Mouse (Mus musculus) right cerebral cortex, postnatal 4 days (tissue): ENCODE data around the gene Dnaaf1.

Experiments used
- DNase-seq: peaks from one replicate; pipeline ENCODE4 v3.0.0-alpha.2; 2022

Gene Dnaaf1

DNA sequence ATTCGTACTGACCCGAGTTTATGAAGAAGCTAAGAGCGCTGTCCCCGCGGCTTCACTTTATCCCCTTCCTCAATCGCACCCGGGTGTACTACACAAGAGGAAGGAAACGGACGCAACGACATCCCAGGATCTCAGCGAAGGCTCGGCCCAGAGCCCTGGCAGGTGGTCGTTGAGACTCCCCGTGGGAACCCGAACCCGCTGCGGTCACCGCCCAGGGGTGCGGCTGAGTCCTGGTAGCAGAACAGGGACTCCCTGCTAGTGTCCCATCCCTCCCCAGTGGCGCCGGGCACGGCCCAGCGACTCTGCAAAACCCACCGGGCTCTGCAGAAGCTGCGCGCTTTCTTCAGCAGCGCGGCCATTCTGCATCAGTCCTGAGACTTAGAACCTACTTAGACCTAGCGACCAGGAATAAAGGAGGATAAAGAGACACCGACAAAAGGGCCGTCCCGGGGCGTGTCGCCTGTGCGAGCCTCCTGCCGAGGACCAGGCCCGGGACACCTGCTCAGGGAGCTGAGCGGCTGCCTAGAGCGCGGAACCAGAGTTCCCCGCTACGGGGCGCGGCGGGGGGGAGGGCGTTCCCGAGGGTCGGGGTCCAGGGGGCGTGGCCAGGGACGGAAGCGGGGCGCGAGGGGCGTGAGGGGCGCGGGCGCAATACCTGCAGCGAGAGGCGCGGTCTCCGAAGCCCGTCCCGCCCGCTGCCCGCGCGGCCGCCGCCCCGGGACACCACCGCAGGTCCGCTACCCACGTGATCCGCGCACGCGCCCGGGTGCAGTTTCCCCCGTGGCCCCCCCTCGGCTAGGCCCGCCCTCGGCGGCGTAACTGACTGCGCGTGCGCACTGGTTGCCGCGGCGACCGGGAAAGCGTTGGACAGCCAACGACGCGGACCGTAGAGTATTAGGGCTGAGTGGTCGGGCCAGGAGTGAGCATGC lies at the start of gene Dnaaf1, which contains the start of gene Hsdl1:
TSS of gene Dnaaf1 (plus strand) at position 799 of the 929 bp plus-strand sequence.
TSS of gene Hsdl1 (minus strand) at position 747 of the 929 bp plus-strand sequence.
- peak; percentile 98 for DNase-seq

DNA sequence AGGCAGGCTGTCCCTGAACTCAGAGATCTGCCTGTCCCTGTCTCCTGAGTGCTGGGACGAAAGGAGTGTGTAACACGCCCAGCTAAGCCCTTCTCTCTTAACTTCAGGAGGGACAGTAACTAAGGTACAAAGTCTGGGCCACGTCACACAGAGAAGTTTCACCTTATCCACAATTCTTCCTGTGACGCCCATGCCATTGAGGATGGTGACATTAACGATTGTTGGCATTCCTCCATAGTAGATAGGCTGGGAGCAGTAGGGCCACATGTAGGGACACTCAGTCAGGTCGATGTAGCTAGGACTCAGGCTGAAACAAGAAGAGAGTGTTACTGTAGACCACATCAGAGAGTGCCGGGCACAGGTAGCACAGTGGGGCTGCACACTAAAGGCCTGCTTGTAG lies 46.3 kb upstream of the Dnaaf1 start:
- DNase-seq = no peak

DNA sequence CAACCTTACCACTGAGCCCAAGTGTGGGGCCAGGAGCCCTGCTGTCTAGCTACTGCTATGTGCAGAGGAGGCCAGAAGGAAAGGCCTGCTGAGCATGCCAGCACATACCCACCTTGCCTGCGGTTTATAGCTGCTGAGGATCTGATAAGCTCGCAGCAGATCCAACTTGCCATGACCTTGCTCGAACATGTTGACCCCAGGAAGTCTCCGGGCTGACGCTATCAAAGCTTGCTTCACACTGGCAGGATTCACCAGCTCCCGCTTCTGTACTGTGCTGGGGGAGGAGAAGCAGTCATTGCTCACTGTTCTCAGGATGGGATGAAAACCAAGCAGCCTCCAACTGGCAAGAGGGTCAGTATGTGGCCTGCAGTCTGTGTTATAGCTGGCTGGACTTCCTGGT lies 44.1 kb upstream of the Dnaaf1 start:
- no peak for DNase-seq

DNA sequence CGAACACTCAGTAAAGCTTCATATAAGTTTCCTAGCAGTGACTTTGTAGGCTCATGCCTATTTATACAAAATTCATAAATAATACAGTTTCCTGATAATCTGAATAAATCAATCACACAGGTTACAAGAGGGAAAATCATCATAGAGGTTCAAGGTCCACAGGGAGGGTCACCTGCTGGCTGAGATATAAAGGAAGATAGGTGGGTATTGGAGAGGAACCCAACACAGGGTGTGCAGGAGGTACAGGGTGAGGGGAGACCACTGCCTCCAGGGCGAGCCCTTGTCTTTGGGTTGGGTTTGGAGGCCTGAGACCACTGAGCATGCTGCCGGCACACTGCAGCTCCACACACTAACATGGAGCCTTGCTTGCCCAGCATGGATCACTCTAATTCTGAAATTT lies 43.6 kb upstream of the Dnaaf1 start:
- DNase-seq = no peak

DNA sequence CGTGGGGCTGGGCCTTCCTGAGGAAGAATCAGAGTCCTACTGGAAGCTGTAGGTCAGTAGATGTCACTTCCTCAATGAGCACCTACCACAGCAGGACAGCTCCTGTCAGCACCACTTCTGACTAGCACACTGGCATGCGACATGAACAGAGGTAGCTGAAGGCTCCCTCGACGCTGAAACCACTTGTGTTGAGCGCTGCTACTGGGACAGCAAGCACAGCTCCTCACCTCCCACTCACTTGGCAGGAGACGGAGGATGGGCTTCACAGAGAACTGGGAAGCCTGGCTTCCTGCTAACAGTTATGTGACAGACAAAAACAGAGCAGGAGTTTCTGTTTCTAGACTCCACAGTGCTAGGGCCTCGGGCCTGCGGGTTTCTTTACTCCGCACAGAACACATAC lies 43.1 kb upstream of the Dnaaf1 start:
- DNase-seq = no peak

DNA sequence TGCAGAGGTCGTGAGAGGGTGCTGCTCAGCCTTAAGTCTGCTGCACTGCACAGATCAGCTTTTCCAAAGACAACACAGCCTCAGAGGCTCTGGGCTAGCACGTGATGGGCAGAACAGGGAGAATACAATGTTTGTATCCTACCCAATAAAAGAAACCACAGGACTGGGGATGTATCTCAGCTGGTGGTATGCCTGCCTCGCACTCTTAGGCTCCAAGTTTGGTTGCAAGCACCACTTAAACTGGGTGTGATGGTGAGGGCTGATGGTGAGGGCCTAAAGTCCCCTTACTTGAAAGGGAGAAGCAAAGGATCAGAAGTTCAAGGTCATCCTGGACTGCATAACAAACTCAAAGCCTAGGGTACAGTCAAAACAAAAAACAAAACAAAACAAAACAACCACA lies 30.4 kb upstream of the Dnaaf1 start:
- no peak for DNase-seq

DNA sequence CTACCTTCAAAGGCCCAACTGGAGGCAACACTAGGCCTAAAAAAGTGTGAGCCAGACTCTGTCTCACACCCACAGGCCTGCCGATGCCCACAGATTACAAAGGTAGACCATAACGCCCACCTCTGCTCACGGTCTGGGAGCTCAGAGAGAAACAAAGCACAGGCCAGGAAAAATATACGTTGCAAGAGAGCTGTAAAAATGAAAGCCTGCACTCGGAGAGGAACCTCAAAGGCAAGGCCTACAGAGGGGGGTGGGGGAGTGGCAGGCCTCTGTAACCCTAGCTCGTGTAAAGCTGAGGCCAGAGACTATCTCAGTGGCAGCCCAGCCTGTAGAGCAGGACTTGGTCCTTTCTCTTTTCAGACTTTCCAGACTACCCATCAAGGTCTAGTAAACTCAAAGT lies 29.9 kb upstream of the Dnaaf1 start:
- DNase-seq = no peak

DNA sequence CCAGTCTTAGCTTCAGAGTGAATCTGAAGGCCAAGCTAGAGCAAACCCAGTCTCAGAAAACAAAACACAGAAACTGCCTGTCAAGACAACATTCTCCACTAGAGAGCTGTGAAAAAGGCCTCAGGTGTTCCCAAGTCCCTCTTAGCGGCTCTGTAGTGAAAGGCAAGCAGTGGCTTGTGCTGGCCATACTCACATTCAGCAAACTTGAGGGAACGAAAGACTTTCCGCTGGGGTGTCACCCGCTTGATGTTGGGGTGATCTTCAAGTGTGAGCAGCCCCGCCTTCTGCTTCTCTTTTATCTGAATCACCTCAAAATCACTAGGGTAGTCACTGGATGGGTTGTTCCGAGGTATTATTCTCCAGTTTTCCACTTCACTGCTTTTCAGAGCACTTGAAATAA lies 29.2 kb upstream of the Dnaaf1 start:
- DNase-seq = no peak

DNA sequence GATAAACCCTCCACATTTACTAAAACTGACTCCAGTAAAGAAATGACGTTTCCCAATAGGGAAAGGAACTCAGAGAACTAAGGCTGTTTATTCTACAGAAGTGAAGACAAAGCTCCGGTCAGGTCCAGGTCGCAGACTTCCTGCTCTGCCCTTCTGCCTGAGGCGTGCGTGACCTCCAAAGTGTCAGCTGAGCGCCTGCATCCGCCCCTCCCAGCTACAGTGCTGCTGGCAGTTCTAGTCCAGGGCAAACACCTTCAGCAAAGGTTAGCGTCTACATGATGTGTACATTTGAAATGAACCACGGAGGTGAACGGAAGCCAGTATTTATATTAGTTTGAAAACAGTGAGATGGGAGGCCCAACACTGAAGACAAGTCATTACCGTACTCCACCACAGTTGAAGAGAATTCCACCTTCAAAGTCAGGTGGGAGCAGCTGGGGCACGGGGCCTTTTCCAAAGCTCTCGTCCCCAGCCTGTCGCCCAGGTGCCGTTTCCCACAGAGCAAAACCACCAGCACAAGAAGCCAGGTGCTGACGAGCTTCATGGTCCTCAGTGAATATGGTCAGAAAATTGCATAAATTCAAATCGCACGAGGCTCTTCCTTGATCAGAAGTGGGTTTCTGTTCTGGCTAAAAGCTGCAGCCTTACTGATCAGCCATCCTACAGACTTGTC lies 27.9 kb upstream of the Dnaaf1 start:
- DNase-seq = no peak

DNA sequence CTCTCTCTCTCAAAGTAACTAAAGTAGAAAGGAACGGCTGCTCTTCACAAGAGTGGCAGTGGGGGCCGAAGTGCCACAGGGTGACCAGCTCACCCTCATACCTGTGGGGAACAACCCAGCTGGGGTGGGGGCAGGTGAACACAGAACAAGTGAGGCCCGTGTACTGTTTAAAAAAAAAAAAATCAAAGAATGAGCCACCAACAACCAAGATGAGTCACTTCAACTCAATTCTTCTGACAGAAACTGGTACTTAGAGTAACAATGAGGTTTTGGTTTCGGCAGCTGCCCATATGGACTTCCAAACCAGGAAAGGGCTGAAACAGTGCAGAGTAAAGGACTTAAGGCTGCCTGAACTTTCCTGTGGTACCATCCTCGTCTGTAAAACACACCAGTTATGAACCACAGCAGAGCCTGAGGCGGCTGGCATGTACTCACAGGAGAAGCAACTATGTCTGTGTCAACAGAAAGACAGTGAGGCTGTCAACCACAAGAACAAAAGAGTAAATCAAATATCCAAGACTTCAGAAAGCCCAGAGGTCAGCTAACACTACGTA lies 26.4 kb upstream of the Dnaaf1 start:
- no peak for DNase-seq

DNA sequence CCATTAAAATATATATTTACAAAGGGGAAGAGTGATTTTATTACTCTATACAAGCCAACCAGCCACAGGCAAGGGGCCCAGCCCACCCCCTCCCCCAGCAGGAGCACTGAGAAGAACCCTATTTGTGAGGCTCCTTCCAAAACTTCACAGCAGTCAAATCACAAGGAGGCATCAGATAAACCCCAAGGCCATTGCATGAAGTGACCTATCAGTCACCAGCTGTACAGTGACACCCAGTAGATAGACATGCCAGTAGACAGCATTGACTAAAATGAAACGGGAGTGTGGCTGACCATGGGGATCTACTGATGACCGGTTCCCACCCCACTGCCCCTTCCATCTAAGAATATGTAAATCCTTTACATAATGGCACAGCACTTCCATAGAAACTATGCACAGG lies 22.1 kb upstream of the Dnaaf1 start:
- no peak for DNase-seq

DNA sequence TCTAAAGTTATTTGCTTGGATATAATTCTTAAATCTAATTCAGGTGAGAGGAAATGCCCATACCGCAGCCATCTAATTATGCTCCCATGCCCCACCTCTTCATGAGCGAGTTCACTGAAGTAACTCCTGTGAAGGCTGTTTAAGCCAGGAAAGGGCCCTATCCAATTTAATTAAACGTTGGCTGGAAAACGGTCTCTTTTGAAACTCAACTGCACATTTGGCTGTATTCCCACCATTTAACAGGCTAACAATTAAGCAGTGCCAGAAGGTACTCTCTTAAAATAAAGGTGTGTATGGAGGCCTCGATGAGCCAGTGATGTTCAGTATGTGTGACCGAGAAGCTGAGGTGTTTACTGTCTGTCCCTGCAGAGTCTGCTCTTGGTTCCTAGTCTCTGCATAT lies 19.2 kb upstream of the Dnaaf1 start:
- no peak for DNase-seq

DNA sequence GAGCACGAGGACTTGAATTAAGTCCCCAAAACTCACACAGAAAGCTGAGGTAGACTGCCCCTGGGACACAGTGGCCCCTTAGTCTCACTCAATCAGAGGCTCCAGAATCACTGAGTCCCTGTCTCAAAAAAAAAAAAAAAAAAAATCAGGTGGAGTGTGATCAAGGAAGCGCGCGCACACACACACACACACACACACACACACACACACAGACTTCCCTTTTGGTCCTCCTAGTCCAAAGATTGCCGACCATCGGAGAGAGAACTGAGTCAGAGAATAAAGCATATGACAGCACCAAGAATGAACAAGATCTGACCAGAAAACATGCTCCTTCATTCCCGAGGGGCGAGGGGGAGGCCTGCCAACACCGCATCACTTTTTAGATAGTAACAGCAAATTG lies 17.9 kb upstream of the Dnaaf1 start:
- no peak for DNase-seq

DNA sequence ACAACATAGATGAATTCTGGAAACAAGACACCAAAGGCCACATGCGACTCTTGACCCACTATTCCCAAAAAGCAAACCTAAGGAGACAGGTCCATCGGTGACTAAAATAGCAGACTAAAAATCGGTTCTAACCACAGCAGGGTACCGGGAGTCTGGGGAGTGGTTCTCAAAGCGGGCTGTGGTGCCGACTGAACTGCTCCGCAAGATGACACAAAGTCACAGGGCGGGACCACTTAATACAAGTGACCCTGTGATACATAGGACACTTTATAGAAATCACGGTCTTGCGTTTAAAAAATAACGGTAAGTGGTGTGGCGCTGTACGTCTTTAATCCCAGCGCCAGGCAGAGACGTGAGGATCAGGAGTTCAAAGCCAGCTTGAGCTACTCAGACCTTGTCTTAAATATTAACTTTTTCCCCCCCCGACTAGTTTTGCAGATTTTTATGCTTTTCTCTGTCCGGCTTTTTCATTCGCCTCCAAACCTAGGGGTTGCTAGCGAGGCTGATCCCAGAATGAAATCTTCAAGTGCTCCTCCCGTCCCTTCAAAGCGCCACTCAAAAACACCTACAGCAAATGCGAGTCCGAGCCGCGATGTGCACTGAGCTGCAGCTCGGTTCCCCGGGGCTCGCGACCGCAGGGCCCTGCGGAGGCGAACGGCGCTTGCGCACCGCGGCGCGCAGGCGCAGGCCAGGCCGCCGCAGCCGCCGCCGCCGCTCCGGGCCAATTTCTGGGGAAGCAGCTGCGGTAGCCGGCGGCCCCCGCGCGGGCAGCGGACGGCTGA lies 17.0 kb upstream of the Dnaaf1 start:
- DNase-seq = peak; percentile 77

DNA sequence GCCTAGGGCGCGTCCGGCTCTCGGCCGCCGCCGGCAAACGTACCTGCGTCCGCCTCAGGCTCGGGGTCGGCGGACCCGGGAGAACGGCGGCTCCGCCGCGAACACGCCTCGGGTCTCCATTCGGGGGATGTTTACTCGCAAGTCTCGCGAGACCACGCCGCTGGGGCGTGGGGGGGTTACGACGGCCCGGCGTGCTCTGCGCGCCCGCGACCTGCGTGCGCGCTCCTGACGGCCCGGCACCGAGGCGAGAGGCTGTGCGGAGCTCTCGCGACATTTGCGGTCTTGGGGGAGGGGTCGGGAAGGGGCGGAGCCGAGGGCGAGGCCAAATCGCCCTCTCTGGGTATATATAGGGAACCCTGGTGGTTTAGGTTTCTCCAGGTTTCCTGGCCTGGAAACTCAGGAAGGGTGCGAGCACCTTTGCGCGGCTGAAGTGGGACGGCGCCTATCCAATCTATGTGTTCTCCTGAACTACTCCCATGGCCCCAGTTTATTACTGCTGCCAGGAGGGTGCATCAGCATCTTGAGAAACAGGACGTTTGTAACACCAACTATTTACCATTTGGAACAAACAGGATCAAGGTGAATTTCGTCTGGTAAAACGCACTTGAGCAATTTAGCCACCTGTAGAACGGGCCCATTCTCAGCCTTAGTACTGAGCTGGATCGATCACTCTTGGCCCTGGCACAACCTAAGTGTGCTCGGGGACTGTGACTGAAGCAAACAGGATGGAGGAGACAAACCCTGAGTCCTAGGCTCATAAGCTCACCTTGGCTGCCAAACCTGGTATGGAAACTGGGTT lies 16.2 kb upstream of the Dnaaf1 start, which contains the start of gene Mbtps1:
TSS of gene Mbtps1 (minus strand) at position 133 of the 799 bp plus-strand sequence.
- DNase-seq = peak; percentile 97

DNA sequence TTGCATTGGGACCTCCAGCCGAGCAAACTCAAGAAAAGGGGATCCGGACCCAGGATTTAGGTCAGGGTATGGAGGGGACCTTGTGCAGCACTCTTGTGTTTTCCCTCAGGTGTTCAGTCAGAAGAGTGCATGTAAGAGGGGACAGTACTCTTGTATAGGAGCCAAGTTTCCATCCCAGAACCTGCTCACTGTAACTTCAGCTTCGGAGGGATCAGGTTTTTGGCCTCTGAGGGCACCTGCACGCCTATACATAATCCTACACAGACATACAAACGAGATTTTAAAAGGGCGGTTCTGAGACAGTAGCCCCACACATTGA lies 15.7 kb upstream of the Dnaaf1 start:
- DNase-seq = no peak

DNA sequence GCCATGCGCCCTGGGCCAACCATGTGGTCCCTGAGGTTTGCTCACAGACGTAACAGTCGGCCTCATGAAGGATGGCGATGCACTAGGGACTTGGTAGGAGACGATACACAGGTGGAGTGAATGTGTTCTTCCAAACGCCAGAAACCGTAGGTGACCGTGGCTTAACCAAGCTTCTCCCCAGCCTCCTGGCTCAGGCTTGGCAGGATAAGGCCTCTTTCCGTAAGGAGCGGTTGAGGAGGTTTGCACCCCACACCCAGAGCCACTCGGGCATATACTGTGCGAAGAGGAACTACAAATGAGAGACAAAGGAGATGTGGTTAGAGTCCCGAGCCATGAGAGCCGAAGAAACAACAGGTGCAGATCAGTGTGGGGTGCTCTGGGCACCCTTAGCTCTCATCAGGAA lies 11.2 kb upstream of the Dnaaf1 start:
- DNase-seq = no peak

DNA sequence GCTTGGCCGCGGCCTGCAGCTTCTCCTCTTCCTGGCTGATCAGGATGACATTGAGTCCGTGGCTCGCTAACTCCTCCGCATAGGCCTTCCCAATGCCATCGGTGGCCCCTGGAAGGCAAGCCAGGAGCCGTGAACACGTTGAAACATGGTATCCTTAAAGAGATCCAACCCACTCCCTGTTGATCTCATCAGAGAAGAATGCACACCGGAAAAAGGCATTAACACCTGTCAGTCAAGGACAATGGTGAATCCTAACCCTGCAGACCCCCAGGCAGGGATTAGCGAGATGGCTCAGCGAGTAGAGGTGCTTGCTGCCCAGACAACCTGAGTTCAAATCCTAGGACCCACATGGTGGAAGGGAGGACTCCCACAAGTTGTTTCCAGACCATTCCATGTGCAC lies 8.7 kb upstream of the Dnaaf1 start:
- no peak for DNase-seq

DNA sequence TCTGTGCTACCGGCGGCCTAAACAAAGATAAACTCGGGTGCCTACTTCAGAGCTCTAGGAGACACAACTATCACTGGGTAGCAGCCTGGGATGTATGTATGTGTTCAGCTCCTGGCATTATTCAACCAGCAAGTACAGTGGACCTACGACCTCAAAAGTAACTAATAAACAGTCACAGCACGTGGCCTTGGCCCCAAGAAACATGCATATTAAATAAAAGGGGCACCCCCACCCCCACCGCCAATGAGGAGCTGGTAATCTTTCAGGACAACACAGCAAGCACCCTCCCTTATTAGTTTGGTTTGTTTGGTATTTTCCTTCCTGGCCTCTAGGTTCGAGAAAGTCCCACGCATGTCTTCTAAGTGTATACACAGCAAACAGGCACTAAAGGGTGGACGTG lies 6.8 kb upstream of the Dnaaf1 start:
- no peak for DNase-seq

DNA sequence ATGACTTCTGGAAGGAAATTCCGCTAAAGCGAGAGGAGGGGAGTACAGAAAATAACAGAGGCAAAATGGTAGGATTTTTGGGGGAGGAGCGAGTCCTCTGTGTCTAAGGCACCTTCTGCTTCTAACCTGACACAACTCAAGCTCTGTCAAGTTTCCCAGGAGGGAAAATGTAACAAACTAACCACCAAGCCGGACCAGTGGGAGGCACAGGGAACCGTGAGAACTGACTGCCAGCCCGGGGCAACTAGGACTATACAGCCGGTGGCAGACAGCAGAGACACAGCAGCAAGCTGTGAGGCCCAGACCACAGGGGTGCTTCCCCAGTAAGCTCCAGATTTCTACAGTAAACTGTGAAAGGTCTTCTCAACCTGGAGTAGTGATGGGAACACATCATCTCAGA lies 6.1 kb upstream of the Dnaaf1 start:
- no peak for DNase-seq

DNA sequence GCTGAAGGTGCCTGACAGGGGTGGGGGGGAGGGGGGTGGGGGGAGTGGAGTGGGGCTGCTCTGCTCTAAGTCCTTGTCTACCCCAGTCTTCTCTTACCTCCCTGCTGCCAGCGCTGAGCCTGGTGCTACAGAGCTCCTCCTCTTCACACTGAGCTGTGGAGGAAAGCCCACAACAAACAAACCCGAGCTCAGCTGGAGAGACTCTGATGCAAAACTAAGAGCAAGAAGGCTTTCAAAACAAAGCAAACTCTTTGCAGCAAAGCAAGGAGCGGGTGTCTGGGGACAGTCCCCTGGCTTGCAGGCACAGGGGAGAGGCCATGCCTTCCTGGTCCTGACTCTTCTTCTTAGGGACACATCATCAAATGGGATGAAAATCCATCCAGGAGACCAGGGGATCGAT lies 5.2 kb upstream of the Dnaaf1 start:
- DNase-seq = no peak

DNA sequence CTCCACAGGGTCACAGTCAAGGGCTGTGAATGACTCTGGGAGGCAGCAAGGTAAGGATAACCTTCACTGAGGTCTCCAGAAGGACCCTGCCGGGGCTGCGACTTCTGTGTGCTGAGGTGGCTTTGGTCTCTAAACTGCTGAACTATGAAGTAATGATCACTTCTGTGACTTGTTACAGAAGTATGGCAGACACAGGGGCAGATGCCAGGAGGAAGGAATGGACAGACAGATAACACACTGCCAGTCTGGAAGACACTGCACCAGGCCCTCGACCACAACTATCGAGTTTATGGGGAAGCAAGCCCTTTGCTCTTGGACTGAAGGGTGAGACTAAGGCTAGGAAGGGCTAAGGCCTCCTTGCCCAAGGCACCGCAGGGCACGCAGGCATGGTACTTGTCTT lies 3.9 kb upstream of the Dnaaf1 start:
- no peak for DNase-seq
